Mouse (Mus musculus): ENCODE data around the gene Cyth1.

DNA sequence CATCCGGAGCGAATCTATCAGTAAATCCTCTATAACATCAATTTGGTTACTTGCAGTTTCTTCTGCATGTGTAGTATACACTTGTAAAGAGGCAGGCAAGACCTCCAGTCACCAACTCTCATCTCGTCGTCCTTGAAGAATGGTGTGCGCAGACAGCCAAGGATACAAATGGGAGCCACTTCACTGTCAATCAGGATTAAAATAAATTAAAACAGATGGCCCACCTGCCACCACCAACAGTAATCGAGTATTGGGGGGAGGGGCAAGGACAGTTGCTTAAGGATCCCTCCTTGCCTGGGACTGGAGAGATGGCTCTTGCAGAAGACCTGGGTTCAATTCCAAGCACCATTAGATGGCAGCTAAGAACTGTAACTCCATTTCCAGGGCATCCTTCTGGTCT is 44.3 kb upstream of the Cyth1 start:
- TF ChIP-seq GATA1 (IDR thresholded peaks at IDR 0.05; ENCODE audit: borderline replicate concordance, low read length): no peak
- no peak for TF ChIP-seq FLI1 (IDR thresholded peaks at IDR 0.05; ENCODE audit: low read length)
